Mouse (Mus musculus) MEL (cell line): ENCODE measurements around the gene Adgra1.

Source experiments
- CHD1 ChIP-seq: IDR thresholded peaks from 2 replicates; pipeline ENCODE4 v1.6.1; 2012; ENCODE audit warnings: low read depth, mild to moderate bottlenecking, inconsistent platforms, low read length, improper control_type of control experiment
- CTCF ChIP-seq, 3 experiments: IDR thresholded peaks in 2 of 3; conservative IDR thresholded peaks in 1 of 3; 2 replicates each; pipeline ENCODE4 v1.5.1; 2011 to 2012; ENCODE audit warnings: low read length in 3 of 3, low read depth in 2 of 3, mild to moderate bottlenecking in 2 of 3, improper control_type of control experiment in 1 of 3, inconsistent platforms in 1 of 3, mixed read lengths in 1 of 3, moderate library complexity in 1 of 3; ENCODE audit not compliant: control insufficient read depth in 1 of 3, insufficient read depth in 1 of 3, poor library complexity in 1 of 3, severe bottlenecking in 1 of 3
- EP300 ChIP-seq, 2 experiments: IDR thresholded peaks; 2 replicates each; pipeline ENCODE4 v1.6.1; 2011; ENCODE audit warnings: improper control_type of control experiment in 2 of 2, low read length in 2 of 2, low read depth in 1 of 2, mild to moderate bottlenecking in 1 of 2
- GABPA ChIP-seq: IDR thresholded peaks from 2 replicates; pipeline ENCODE4 v1.6.1; 2012; ENCODE audit warnings: low read depth, mild to moderate bottlenecking, inconsistent platforms, low read length, improper control_type of control experiment, moderate library complexity
- HCFC1 ChIP-seq: IDR thresholded peaks from 2 replicates; pipeline ENCODE4 v1.6.1; 2012; ENCODE audit warnings: low read depth, mild to moderate bottlenecking, inconsistent platforms, low read length, improper control_type of control experiment, moderate library complexity
- JUND ChIP-seq: IDR thresholded peaks from 2 replicates; pipeline ENCODE4 v1.6.1; 2011; ENCODE audit warnings: low read depth, mild to moderate bottlenecking, improper control_type of control experiment, low read length
- MAZ ChIP-seq: IDR thresholded peaks from 2 replicates; pipeline ENCODE4 v1.6.1; 2012; ENCODE audit warnings: low read depth, mild to moderate bottlenecking, inconsistent platforms, low read length, improper control_type of control experiment
- MYC ChIP-seq: IDR thresholded peaks from 2 replicates; pipeline ENCODE4 v1.6.1; 2011; ENCODE audit warnings: low read depth, mild to moderate bottlenecking, low read length, improper control_type of control experiment, moderate library complexity
- POLR2A ChIP-seq, 2 experiments: IDR thresholded peaks; 2 replicates each; pipeline ENCODE4 v1.6.1; 2011 to 2012; ENCODE audit warnings: low read length in 2 of 2, mild to moderate bottlenecking in 2 of 2, control low read depth in 1 of 2, improper control_type of control experiment in 1 of 2, low read depth in 1 of 2, moderate library complexity in 1 of 2; ENCODE audit not compliant: control insufficient read depth in 1 of 2, insufficient read depth in 1 of 2, poor library complexity in 1 of 2
- RAD21 ChIP-seq: IDR thresholded peaks from 2 replicates; pipeline ENCODE4 v1.6.1; 2011; ENCODE audit warnings: mild to moderate bottlenecking, low read depth, low read length, improper control_type of control experiment
- TBP ChIP-seq: IDR thresholded peaks from 2 replicates; pipeline ENCODE4 v1.8.0; 2011; ENCODE audit warnings: low read depth, low read length, improper control_type of control experiment
- USF1 ChIP-seq: IDR thresholded peaks from 2 replicates; pipeline ENCODE4 v1.6.1; 2014; ENCODE audit warnings: low read depth, mild to moderate bottlenecking, inconsistent platforms, low read length, improper control_type of control experiment, moderate library complexity
- USF2 ChIP-seq, 2 experiments: IDR thresholded peaks; 2 replicates each; pipeline ENCODE4 v1.6.1; 2011 to 2012; ENCODE audit warnings: improper control_type of control experiment in 2 of 2, low read length in 2 of 2, borderline replicate concordance in 1 of 2, inconsistent platforms in 1 of 2, low read depth in 1 of 2, mild to moderate bottlenecking in 1 of 2; ENCODE audit not compliant: insufficient read depth in 1 of 2
- ZKSCAN1 ChIP-seq: IDR thresholded peaks from 2 replicates; pipeline ENCODE4 v1.6.1; 2012; ENCODE audit warnings: low read depth, mild to moderate bottlenecking, inconsistent platforms, low read length, improper control_type of control experiment, moderate library complexity

DNA sequence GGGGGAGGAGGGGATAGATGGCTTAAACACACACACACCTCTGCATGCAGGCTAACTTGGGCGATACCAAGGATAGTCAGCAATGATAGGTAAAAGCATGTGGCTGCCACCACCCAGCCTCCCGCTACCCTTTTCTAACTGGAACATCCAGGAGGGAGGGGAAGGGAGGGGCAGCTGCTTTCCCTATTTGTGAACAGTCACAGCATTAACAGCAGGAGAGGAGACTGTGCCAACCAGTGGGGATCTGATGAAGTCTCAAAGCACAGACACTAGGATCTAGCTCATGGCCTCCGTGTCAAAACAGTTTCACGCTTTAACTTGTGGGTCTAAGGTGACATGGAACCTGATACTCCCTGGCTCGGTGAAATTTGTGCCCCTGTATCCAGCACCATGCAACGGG lies 23.9 kb upstream of the Adgra1 start:
- TF ChIP-seq MYC (no peak), USF1 (no peak), CTCF (IDR thresholded peaks at IDR 0.05 in 2 of 3, conservative IDR thresholded peaks at IDR 0.05 in 1 of 3; ENCODE audit: control insufficient read depth in 1 of 3, insufficient read depth in 1 of 3, low read depth in 2 of 3, low read length in 3 of 3, poor library complexity in 1 of 3, severe bottlenecking in 1 of 3) (no peak), TBP (no peak), ZKSCAN1 (no peak), EP300 (IDR thresholded peaks at IDR 0.05; ENCODE audit: low read depth in 1 of 2, low read length in 2 of 2) (no peak), JUND (no peak), USF2 (IDR thresholded peaks at IDR 0.05; ENCODE audit: borderline replicate concordance in 1 of 2, insufficient read depth in 1 of 2, low read depth in 1 of 2, low read length in 2 of 2) (no peak), RAD21 (no peak), MAZ (no peak), HCFC1 (no peak), GABPA (no peak), POLR2A (IDR thresholded peaks at IDR 0.05; ENCODE audit: control insufficient read depth in 1 of 2, insufficient read depth in 1 of 2, low read depth in 1 of 2, low read length in 2 of 2, poor library complexity in 1 of 2) (no peak), CHD1 (no peak)
